Mouse (Mus musculus) midbrain, embryonic 13.5 days (tissue): Measurements from ENCODE around the gene Hist1h1b. TPM values are rescaled to one million over a fixed set of nuclear protein-coding genes. Genes with fewer than 3 reads are reported as not detected.
A peak's percentile ranks its signal among the peaks of the same experiment; 100 is the strongest.
"Not testable (repeated sequence)": the region's sequence is repeated elsewhere in the genome, so short reads cannot be mapped to it uniquely, and the experiment has no call there.

Source experiments
- ATAC-seq: fragments of 200-750 bp; cut with Nextera tagmentation; 2 replicates; pipeline ENCODE4 v1.8.0; 2017; ENCODE audit warnings: mild to moderate bottlenecking, moderate TSS enrichment, moderate library complexity
- H3K27ac ChIP-seq: fragments of 300-500 bp; sonication (generic); 2 replicates; pipeline ENCODE4 v1.5.1; 2015; ENCODE audit warnings: inconsistent platforms, mild to moderate bottlenecking, moderate library complexity
- H3K27me3 ChIP-seq: fragments of 300-500 bp; sonication (generic); 2 replicates; pipeline ENCODE4 v1.6.1; 2015; ENCODE audit warnings: mild to moderate bottlenecking, inconsistent platforms
- H3K36me3 ChIP-seq: fragments of 300-500 bp; sonication (generic); 2 replicates; pipeline ENCODE4 v1.6.1; 2015; ENCODE audit warnings: mild to moderate bottlenecking, inconsistent platforms
- H3K4me1 ChIP-seq: fragments of 300-500 bp; sonication (generic); replicated peaks from 2 replicates; pipeline ENCODE4 v1.6.1; 2015; ENCODE audit warnings: inconsistent platforms
- H3K4me2 ChIP-seq: fragments of 300-500 bp; sonication (generic); replicated peaks from 2 replicates; pipeline ENCODE4 v1.6.1; 2015; ENCODE audit warnings: moderate library complexity, mild to moderate bottlenecking, inconsistent platforms
- H3K4me3 ChIP-seq: fragments of 300-500 bp; sonication (generic); replicated peaks from 2 replicates; pipeline ENCODE4 v1.5.1; 2015; ENCODE audit warnings: mild to moderate bottlenecking, inconsistent platforms
- H3K9ac ChIP-seq: fragments of 300-500 bp; sonication (generic); replicated peaks from 2 replicates; pipeline ENCODE4 v1.6.1; 2015; ENCODE audit warnings: mild to moderate bottlenecking, inconsistent platforms
- H3K9me3 ChIP-seq: fragments of 300-500 bp; sonication (generic); 2 replicates; pipeline ENCODE4 v1.6.1; 2016; ENCODE audit warnings: mild to moderate bottlenecking, inconsistent platforms
- WGBS: fragments of 180-500 bp; shearing (Covaris S2); methylation state at CpG from one replicate; pipeline ENCODE4 v1.1.7; 2015; 5-methylcytosine and 5-hydroxymethylcytosine counted together
- polyA plus RNA-seq: library from polyadenylated mRNA; unstranded; fragments of >200 nt; fragmentation: Nextera tagmentation; extraction: Ambion mirVana; gene quantifications from 2 replicates; pipeline ENCODE4 v1.2.1, GENCODE M21; 2015

Gene Hist1h1b
- polyA plus RNA-seq, 1 experiment from 2014 or later, result 15.6 TPM

- 61% methylated on average over 6 of the region's 6 CpGs for WGBS
- Histone ChIP-seq H3K9me3 (no peaks in the 10 kb centered on the region), H3K9ac (no peak overlapping the region), H3K27ac (no peak overlapping the region), H3K4me1 (peaks cover 24% of the 10 kb centered on the region), H3K4me2 (no peak overlapping the region), H3K4me3 (no peak overlapping the region), H3K27me3 (no peaks in the 10 kb centered on the region), H3K36me3 (no peaks in the 10 kb centered on the region)
- no peak for ATAC-seq
Measured at GRCm38 (mm10) chr13:21789925-21790324, 9.5 kb upstream of the Hist1h1b start.

- Histone ChIP-seq H3K9me3 (no peaks in the 10 kb centered on the region), H3K36me3 (no peaks in the 10 kb centered on the region), H3K4me3 (peak overlapping the region; percentile 39), H3K4me2 (peak overlapping the region; percentile 64), H3K9ac (peak overlapping the region; percentile 41; the same call in 1 of the 2 replicates), H3K4me1 (peaks cover 34% of the 10 kb centered on the region), H3K27me3 (no peaks in the 10 kb centered on the region), H3K27ac (peak overlapping the region; percentile 68)
- ATAC-seq, result no peak
- WGBS, result 8% methylated on average over 17 of the region's 21 CpGs
Measured at GRCm38 (mm10) chr13:21787760-21788593, 7.6 kb upstream of the Hist1h1b start.

GRCm38 (mm10) chr13:21786899-21787629 is 6.6 kb upstream of the Hist1h1b start, which contains the start of the genes Hist1h2an and Hist1h2bp:
TSS of gene Hist1h2an (minus strand) at chr13:21787218.
TSS of gene Hist1h2bp (plus strand) at chr13:21787461.
- peak within 1 kb of the TSS; percentile 61 for H3K9ac ChIP-seq
- not testable (repeated sequence) for H3K36me3 ChIP-seq, H3K9me3 ChIP-seq, H3K27me3 ChIP-seq
- peak; percentile 96 for ATAC-seq
- H3K27ac ChIP-seq, result peak within 1 kb of the TSS; percentile 84
- under 1% methylated on average over 42 of the region's 63 CpGs for WGBS
- H3K4me2 ChIP-seq, result peak within 1 kb of the TSS; percentile 64
- peak within 1 kb of the TSS; percentile 39 for H3K4me3 ChIP-seq
- H3K4me1 ChIP-seq, result peaks cover 41% of the 10 kb centered on the region

GRCm38 (mm10) chr13:21786189-21786898 is 5.9 kb upstream of the Hist1h1b start:
- Histone ChIP-seq H3K9me3 (no peaks in the 10 kb centered on the region), H3K9ac (peak overlapping the region; percentile 61), H3K4me1 (peaks cover 41% of the 10 kb centered on the region), H3K4me2 (peak overlapping the region; percentile 64), H3K36me3 (no peaks in the 10 kb centered on the region), H3K4me3 (peak overlapping the region; percentile 39), H3K27me3 (no peaks in the 10 kb centered on the region), H3K27ac (peak overlapping the region; percentile 84)
- 3% methylated on average over 8 of the region's 8 CpGs for WGBS
- ATAC-seq, result no peak

GRCm38 (mm10) chr13:21784311-21784710 is 3.9 kb upstream of the Hist1h1b start:
- no peaks in the 10 kb centered on the region for H3K36me3 ChIP-seq
- H3K4me1 ChIP-seq, result peaks cover 48% of the 10 kb centered on the region
- 20% methylated on average over 6 of the region's 6 CpGs for WGBS
- H3K4me3 ChIP-seq, result no peak overlapping the region; the same call in 1 of the 2 replicates
- H3K27me3 ChIP-seq, result no peaks in the 10 kb centered on the region
- H3K9ac ChIP-seq, result no peak overlapping the region
- peak overlapping the region; percentile 68 for H3K27ac ChIP-seq
- peak overlapping the region; percentile 67; the same call in 1 of the 2 replicates for H3K4me2 ChIP-seq
- H3K9me3 ChIP-seq, result no peaks in the 10 kb centered on the region
- no peak for ATAC-seq

GRCm38 (mm10) chr13:21783734-21784161 is 3.3 kb upstream of the Hist1h1b start:
- no peak for ATAC-seq
- no peaks in the 10 kb centered on the region for H3K27me3 ChIP-seq
- H3K9me3 ChIP-seq, result no peaks in the 10 kb centered on the region
- peak overlapping the region; percentile 42 for H3K4me3 ChIP-seq
- H3K36me3 ChIP-seq, result no peaks in the 10 kb centered on the region
- peak overlapping the region; percentile 67 for H3K4me2 ChIP-seq
- 3% methylated on average over 9 of the region's 9 CpGs for WGBS
- peak overlapping the region; percentile 68 for H3K27ac ChIP-seq
- H3K4me1 ChIP-seq, result peaks cover 48% of the 10 kb centered on the region
- H3K9ac ChIP-seq, result no peak overlapping the region; the same call in 1 of the 2 replicates

GRCm38 (mm10) chr13:21783255-21783617 is 2.8 kb upstream of the Hist1h1b start, which contains the start of gene Hist1h3i:
TSS of gene Hist1h3i (minus strand) at chr13:21783370.
- WGBS, result 0% methylated on average over 17 of the region's 20 CpGs

GRCm38 (mm10) chr13:21782361-21783254 is 2.2 kb upstream of the Hist1h1b start:
- peak overlapping the region; percentile 42 for H3K4me3 ChIP-seq
- WGBS, result 1% methylated on average over 14 of the region's 35 CpGs
- not testable (repeated sequence) for H3K36me3 ChIP-seq, H3K27me3 ChIP-seq, ATAC-seq, H3K9me3 ChIP-seq
- H3K4me1 ChIP-seq, result peaks cover 45% of the 10 kb centered on the region
- peak overlapping the region; percentile 73 for H3K27ac ChIP-seq
- H3K4me2 ChIP-seq, result peak overlapping the region; percentile 67
- H3K9ac ChIP-seq, result peak overlapping the region; percentile 68

More at GRCm38 (mm10) chr13:21783255-21783617, 2.8 kb upstream of the Hist1h1b start, which contains the start of gene Hist1h3i:
- Histone ChIP-seq H3K4me3 (peak within 1 kb of the TSS; percentile 42), H3K36me3 (no peaks in the 10 kb centered on the region), H3K9me3 (no peaks in the 10 kb centered on the region), H3K4me2 (peak within 1 kb of the TSS; percentile 67), H3K27me3 (no peaks in the 10 kb centered on the region), H3K4me1 (peaks cover 47% of the 10 kb centered on the region), H3K9ac (peak within 1 kb of the TSS; percentile 68), H3K27ac (peak within 1 kb of the TSS; percentile 73)
- ATAC-seq, result peak; percentile 75

GRCm38 (mm10) chr13:21781639-21782038 is 1.2 kb upstream of the Hist1h1b start:
- Histone ChIP-seq H3K9me3 (no peaks in the 10 kb centered on the region), H3K4me1 (peaks cover 45% of the 10 kb centered on the region), H3K36me3 (no peaks in the 10 kb centered on the region), H3K4me2 (no peak overlapping the region), H3K9ac (no peak overlapping the region), H3K27ac (no peak overlapping the region), H3K4me3 (no peak overlapping the region), H3K27me3 (no peaks in the 10 kb centered on the region)
- no peak for ATAC-seq
- 96% methylated on average over 1 of the region's 1 CpGs for WGBS

GRCm38 (mm10) chr13:21781021-21781555 is 663 bp upstream of the Hist1h1b start:
- H3K4me3 ChIP-seq, result no peak overlapping the region; the same call in 1 of the 2 replicates
- peaks cover 42% of the 10 kb centered on the region for H3K4me1 ChIP-seq
- H3K9me3 ChIP-seq, result no peaks in the 10 kb centered on the region
- H3K27me3 ChIP-seq, result no peaks in the 10 kb centered on the region
- H3K4me2 ChIP-seq, result peak overlapping the region; percentile 95
- H3K9ac ChIP-seq, result no peak overlapping the region
- ATAC-seq, result no peak
- 46% methylated on average over 6 of the region's 6 CpGs for WGBS
- no peak overlapping the region for H3K27ac ChIP-seq
- no peaks in the 10 kb centered on the region for H3K36me3 ChIP-seq
